Mouse (Mus musculus): ENCODE measurements around the gene Gm42906. TPM values are rescaled to one million over a fixed set of nuclear protein-coding genes. Genes with fewer than 3 reads are reported as not detected.

Gene Gm42906
- polyA plus RNA-seq, 2 experiments: not detected

DNA sequence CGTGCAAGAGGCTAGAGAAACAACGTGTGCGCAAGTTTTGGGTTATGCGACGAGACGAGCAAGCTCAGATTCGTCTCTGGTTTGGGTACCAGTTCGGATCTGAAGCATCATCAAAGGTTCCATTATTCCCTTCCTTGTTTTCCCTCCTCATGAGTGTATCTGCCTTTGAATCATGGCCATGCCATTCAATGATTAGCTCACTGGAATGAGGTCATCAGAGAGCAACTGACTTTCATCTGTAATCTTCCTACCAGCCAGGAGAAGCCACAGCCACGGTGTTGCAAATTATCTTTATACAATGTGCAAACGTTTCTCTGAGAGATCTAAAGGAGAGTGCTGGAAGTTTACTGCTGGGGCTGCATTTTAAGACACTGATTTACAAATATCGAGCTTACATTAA, 240.6 kb downstream of the Gm42906 start:
- TF ChIP-seq POLR2A (IDR thresholded peaks at IDR 0.05; ENCODE audit: borderline replicate concordance, extremely low read depth, insufficient read depth, insufficient read length): no peak
- no peak for ATAC-seq (ENCODE audit: low FRiP score, low read depth)
- 76% methylated on average over 11 of the region's 11 CpGs for WGBS
- no peak overlapping the region for H3K4me2 ChIP-seq (replicated peaks; ENCODE audit: low read depth, low read length, severe bottlenecking)
- no peak for DNase-seq (ENCODE audit: low spot score)
- no peaks in the 10 kb centered on the region for H3K27me3 ChIP-seq (ENCODE audit: control insufficient read depth, insufficient read depth, low read length)
- no peak overlapping the region for H3K9ac ChIP-seq (ENCODE audit: low read depth, low read length, severe bottlenecking)
- H3K4me3 ChIP-seq (replicated peaks; ENCODE audit: low read length): no peak overlapping the region
- H3K27ac ChIP-seq (replicated peaks; ENCODE audit: low read depth, low read length): no peak overlapping the region
- H3K4me1 ChIP-seq (ENCODE audit: control insufficient read depth, insufficient read depth, low read length): peaks cover 8% of the 10 kb centered on the region; the same call in 1 of the 2 replicates
- H3K9me3 ChIP-seq (ENCODE audit: control insufficient read depth, low read length): no peaks in the 10 kb centered on the region
- H3K36me3 ChIP-seq (ENCODE audit: control insufficient read depth, insufficient read depth, low read length): no peaks in the 10 kb centered on the region

DNA sequence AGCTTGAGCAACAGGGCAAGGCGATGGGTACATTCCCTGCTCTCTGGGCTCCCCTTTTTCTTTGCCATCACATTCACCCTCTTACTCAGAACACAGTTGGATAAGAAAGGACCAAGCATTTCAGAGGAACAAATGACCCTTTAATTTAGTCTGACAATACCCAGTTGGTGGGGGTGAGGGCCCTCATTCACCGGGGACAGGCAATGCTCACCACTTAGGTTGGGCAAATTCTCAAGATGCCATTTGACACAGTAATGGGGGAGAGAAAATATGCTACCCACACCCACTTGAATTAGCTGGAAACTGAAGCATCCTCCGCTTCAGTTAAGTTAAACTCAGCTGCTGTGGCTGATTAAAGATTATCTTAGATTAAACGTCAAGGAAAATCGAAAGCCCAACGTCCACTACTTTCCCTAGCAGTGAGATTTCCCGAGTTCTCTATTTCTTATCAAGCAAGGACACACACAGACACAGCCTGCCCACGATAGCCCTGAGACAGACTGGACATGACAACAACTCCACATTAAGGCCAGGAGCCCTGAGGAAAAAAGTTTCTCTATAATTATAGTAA, 242.6 kb downstream of the Gm42906 start:
- no peaks in the 10 kb centered on the region for H3K27me3 ChIP-seq (ENCODE audit: control insufficient read depth, insufficient read depth, low read length)
- H3K9ac ChIP-seq (ENCODE audit: low read depth, low read length, severe bottlenecking): no peak overlapping the region
- H3K27ac ChIP-seq (replicated peaks; ENCODE audit: low read depth, low read length): no peak overlapping the region
- DNase-seq (ENCODE audit: low spot score): no peak
- ATAC-seq (ENCODE audit: low FRiP score, low read depth): no peak
- H3K9me3 ChIP-seq (ENCODE audit: control insufficient read depth, low read length): no peaks in the 10 kb centered on the region
- no peak overlapping the region for H3K4me3 ChIP-seq (replicated peaks; ENCODE audit: low read length)
- no peaks in the 10 kb centered on the region for H3K36me3 ChIP-seq (ENCODE audit: control insufficient read depth, insufficient read depth, low read length)
- peaks cover 8% of the 10 kb centered on the region; the same call in 1 of the 2 replicates for H3K4me1 ChIP-seq (ENCODE audit: control insufficient read depth, insufficient read depth, low read length)
- no peak overlapping the region for H3K4me2 ChIP-seq (replicated peaks; ENCODE audit: low read depth, low read length, severe bottlenecking)
- no peak for TF ChIP-seq POLR2A (IDR thresholded peaks at IDR 0.05; ENCODE audit: borderline replicate concordance, extremely low read depth, insufficient read depth, insufficient read length)
- WGBS: 79% methylated on average over 8 of the region's 8 CpGs

- no peak for ATAC-seq (ENCODE audit: low FRiP score, low read depth)
- H3K36me3 ChIP-seq (ENCODE audit: control insufficient read depth, insufficient read depth, low read length): no peaks in the 10 kb centered on the region
- H3K27me3 ChIP-seq (ENCODE audit: control insufficient read depth, insufficient read depth, low read length): no peaks in the 10 kb centered on the region
- H3K27ac ChIP-seq (replicated peaks; ENCODE audit: low read depth, low read length): no peak overlapping the region
- no peak overlapping the region for H3K4me2 ChIP-seq (replicated peaks; ENCODE audit: low read depth, low read length, severe bottlenecking)
- H3K9me3 ChIP-seq (ENCODE audit: control insufficient read depth, low read length): no peaks in the 10 kb centered on the region
- 70% methylated on average over 11 of the region's 11 CpGs for WGBS
- no peak for DNase-seq (ENCODE audit: low spot score)
- no peak overlapping the region for H3K9ac ChIP-seq (ENCODE audit: low read depth, low read length, severe bottlenecking)
- TF ChIP-seq POLR2A (IDR thresholded peaks at IDR 0.05; ENCODE audit: borderline replicate concordance, extremely low read depth, insufficient read depth, insufficient read length): no peak
- H3K4me1 ChIP-seq (ENCODE audit: control insufficient read depth, insufficient read depth, low read length): 0 out of 2 replicates have a peak, but pooled peaks cover 4% of the 10 kb centered on the region
- no peak overlapping the region for H3K4me3 ChIP-seq (replicated peaks; ENCODE audit: low read length)
These were observed 244.2 kb downstream of the Gm42906 start for GRCm38 (mm10) chr5:151183656-151184240.

DNA sequence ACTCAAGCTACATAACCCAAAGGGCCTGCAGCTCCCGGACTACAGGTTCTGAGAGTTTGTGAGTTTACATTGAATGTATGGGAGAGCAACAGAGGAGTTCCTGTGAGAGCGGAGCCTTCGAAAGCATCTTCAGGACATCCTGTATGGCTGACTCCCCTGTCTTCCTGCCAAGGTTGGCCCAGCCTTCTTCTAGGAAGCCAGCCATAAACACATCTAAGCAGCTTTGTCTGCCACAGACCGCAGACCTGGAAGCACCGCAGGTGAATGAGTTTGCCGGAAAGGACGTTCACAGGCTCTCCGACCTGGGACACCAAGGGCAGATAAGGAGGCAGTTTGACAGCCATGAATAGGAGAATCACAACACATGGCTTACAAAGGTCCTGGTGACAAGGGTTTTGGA, 246.7 kb downstream of the Gm42906 start:
- Histone ChIP-seq H3K9me3 (ENCODE audit: control insufficient read depth, low read length) (no peaks in the 10 kb centered on the region), H3K27me3 (ENCODE audit: control insufficient read depth, insufficient read depth, low read length) (no peaks in the 10 kb centered on the region), H3K4me1 (ENCODE audit: control insufficient read depth, insufficient read depth, low read length) (0 out of 2 replicates have a peak, but pooled peaks cover 4% of the 10 kb centered on the region), H3K27ac (replicated peaks; ENCODE audit: low read depth, low read length) (no peak overlapping the region), H3K9ac (ENCODE audit: low read depth, low read length, severe bottlenecking) (no peak overlapping the region), H3K4me2 (replicated peaks; ENCODE audit: low read depth, low read length, severe bottlenecking) (no peak overlapping the region), H3K36me3 (ENCODE audit: control insufficient read depth, insufficient read depth, low read length) (no peaks in the 10 kb centered on the region), H3K4me3 (replicated peaks; ENCODE audit: low read length) (no peak overlapping the region)
- ATAC-seq (ENCODE audit: low FRiP score, low read depth): no peak
- 90% methylated on average over 8 of the region's 8 CpGs for WGBS
- no peak for DNase-seq (ENCODE audit: low spot score)
- no peak for TF ChIP-seq POLR2A (IDR thresholded peaks at IDR 0.05; ENCODE audit: borderline replicate concordance, extremely low read depth, insufficient read depth, insufficient read length)

GRCm38 (mm10) chr5:151180176-151180785, 247.7 kb downstream of the Gm42906 start:
- H3K27me3 ChIP-seq (ENCODE audit: control insufficient read depth, insufficient read depth, low read length): no peaks in the 10 kb centered on the region
- no peak for TF ChIP-seq POLR2A (IDR thresholded peaks at IDR 0.05; ENCODE audit: borderline replicate concordance, extremely low read depth, insufficient read depth, insufficient read length)
- no peak overlapping the region for H3K4me3 ChIP-seq (replicated peaks; ENCODE audit: low read length)
- DNase-seq (ENCODE audit: low spot score) (no peak), ATAC-seq (ENCODE audit: low FRiP score, low read depth) (no peak)
- 0 out of 2 replicates have a peak, but pooled peaks cover 7% of the 10 kb centered on the region for H3K4me1 ChIP-seq (ENCODE audit: control insufficient read depth, insufficient read depth, low read length)
- no peak overlapping the region for H3K27ac ChIP-seq (replicated peaks; ENCODE audit: low read depth, low read length)
- 55% methylated on average over 9 of the region's 9 CpGs for WGBS
- no peaks in the 10 kb centered on the region for H3K9me3 ChIP-seq (ENCODE audit: control insufficient read depth, low read length)
- no peaks in the 10 kb centered on the region for H3K36me3 ChIP-seq (ENCODE audit: control insufficient read depth, insufficient read depth, low read length)
- H3K4me2 ChIP-seq (replicated peaks; ENCODE audit: low read depth, low read length, severe bottlenecking): no peak overlapping the region
- H3K9ac ChIP-seq (ENCODE audit: low read depth, low read length, severe bottlenecking): no peak overlapping the region
